Mouse (Mus musculus): Measurements from ENCODE around the gene Fbp1.

GRCm38 (mm10) chr13:62893044-62893842 lies 5.2 kb upstream of the Fbp1 start:
- TF ChIP-seq CTCF (IDR thresholded peaks at IDR 0.05; ENCODE audit: low read depth) (no peak), EP300 (IDR thresholded peaks at IDR 0.05; ENCODE audit: low read depth) (no peak)

Data from heart, postnatal 0 days (tissue).